Mouse (Mus musculus): ENCODE measurements around the gene Il1r2.

DNA sequence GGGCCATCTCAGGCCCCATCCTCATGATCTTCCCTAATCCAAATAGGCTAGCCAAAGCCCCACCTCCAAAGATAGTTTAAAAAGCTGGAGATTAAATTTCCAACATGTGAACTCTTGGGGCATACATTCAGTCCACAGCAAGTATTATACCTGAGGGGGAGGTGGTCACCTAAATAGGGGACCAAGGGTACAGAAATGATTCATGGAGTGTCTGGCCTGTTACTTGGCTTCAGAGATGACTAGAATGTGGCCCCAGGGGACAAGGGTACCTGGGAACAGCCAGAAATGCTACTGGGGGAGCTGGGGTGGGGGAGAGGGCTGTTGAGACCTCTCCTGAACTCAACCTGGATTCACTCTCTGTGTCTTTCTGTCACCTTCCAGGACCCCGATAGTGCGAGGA lies 3.4 kb downstream of the Il1r2 start:
- TF ChIP-seq CTCF (IDR thresholded peaks at IDR 0.05; ENCODE audit: borderline replicate concordance, extremely low read depth, insufficient read depth, insufficient read length): no peak
- no peak for TF ChIP-seq POLR2A (IDR thresholded peaks at IDR 0.05; ENCODE audit: borderline replicate concordance, extremely low read depth, insufficient read depth, insufficient read length, poor library complexity, severe bottlenecking)
